Mouse (Mus musculus) cerebellum, adult 2 months (tissue): ENCODE data around the gene Nkap.

Experiments
- CTCF ChIP-seq: fragments of 200-500 bp; IDR thresholded peaks from 2 replicates; pipeline ENCODE4 v1.5.1; 2011; ENCODE audit warnings: low read depth, mild to moderate bottlenecking, control low read depth, low read length, moderate library complexity, borderline replicate concordance; ENCODE audit not compliant: insufficient read depth
- POLR2A ChIP-seq: fragments of 200-500 bp; IDR thresholded peaks from 2 replicates; pipeline ENCODE4 v1.6.1; 2011; ENCODE audit warnings: low read length, control low read depth, borderline replicate concordance; ENCODE audit not compliant: insufficient read depth

DNA sequence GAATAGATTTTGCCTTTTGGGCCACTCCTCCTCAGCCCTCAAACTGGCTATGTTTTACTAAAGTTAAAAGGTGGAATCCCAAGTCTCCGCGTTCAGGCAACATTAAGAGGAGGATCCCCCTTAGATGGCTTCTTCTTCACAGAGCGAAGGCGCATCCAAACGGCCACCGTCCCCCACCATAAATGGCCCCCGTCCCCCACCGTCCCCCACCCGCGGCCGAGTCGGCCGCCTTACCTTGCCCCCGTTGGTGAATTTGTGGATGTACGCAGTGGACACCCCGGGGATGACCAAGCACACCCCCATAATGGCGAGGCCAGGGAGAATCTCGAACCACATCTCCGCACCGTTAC, 64.1 kb downstream of the Nkap start:
- TF ChIP-seq POLR2A (no peak), CTCF (no peak)
